Mouse (Mus musculus) small intestine, adult 2 months (tissue): ENCODE data around the gene Fchsd2.

Experiments
- CTCF ChIP-seq: fragments of 200-500 bp; IDR thresholded peaks from 2 replicates; pipeline ENCODE4 v1.5.1; 2012; ENCODE audit warnings: low read depth, mild to moderate bottlenecking, control low read depth, inconsistent platforms, low read length, moderate library complexity, mixed read lengths; ENCODE audit not compliant: insufficient replicate concordance, insufficient read length; ENCODE audit errors: extremely low read depth
- POLR2A ChIP-seq: fragments of 200-500 bp; IDR thresholded peaks from 2 replicates; pipeline ENCODE4 v1.6.1; 2012; ENCODE audit warnings: low read depth, mild to moderate bottlenecking, control low read depth, inconsistent platforms, low read length, moderate library complexity

- TF ChIP-seq CTCF: no peak
- TF ChIP-seq POLR2A: no peak
Measured at GRCm38 (mm10) chr7:101101156-101101691, 8.6 kb downstream of the Fchsd2 start.
